Mouse (Mus musculus) CH12.LX (cell line): ENCODE measurements at regions not wholly inside any gene's neighbourhood (a gene's known extent, or its start where the extent isn't known, plus 50 kb on each side); places are given as distances from the start of the nearest gene placed in this dataset.

ENCODE experiments used
- E2F4 ChIP-seq: IDR thresholded peaks from 2 replicates; pipeline ENCODE4 v1.6.1; 2011; ENCODE audit warnings: low read depth, low read length, improper control_type of control experiment; ENCODE audit not compliant: insufficient replicate concordance
- EP300 ChIP-seq: IDR thresholded peaks from 2 replicates; pipeline ENCODE4 v1.6.1; 2011; ENCODE audit warnings: low read length, improper control_type of control experiment
- RCOR1 ChIP-seq: conservative IDR thresholded peaks from 2 replicates; pipeline ENCODE4 v1.6.1; 2012; ENCODE audit warnings: low read depth, mild to moderate bottlenecking, inconsistent platforms, low read length, improper control_type of control experiment

- TF ChIP-seq RCOR1 (no peak), EP300 (no peak), E2F4 (no peak)
Observed at GRCm38 (mm10) chr6:14573001-14573400, 182.1 kb downstream of the Ppp1r3a start.
